Mouse (Mus musculus) kidney, embryonic 16.5 days (tissue): ENCODE results near the gene Gm29776. TPM values are rescaled to one million over a fixed set of nuclear protein-coding genes. Genes with fewer than 3 reads are reported as not detected.
A peak's percentile ranks its signal among the peaks of the same experiment; 100 is the strongest.

Experiments used
- ATAC-seq: fragments of 200-750 bp; cut with Nextera tagmentation; 2 replicates; pipeline ENCODE4 v1.8.0; 2017; ENCODE audit warnings: moderate TSS enrichment; ENCODE audit not compliant: low FRiP score, low TSS enrichment
- H3K27ac ChIP-seq: fragments of 300-500 bp; sonication (generic); 2 replicates; pipeline ENCODE4 v1.5.1; 2014; ENCODE audit warnings: low read length
- H3K27me3 ChIP-seq: fragments of 300-500 bp; sonication (generic); 2 replicates; pipeline ENCODE4 v1.6.1; 2014; ENCODE audit warnings: low read length, control low read depth, mixed read lengths; ENCODE audit not compliant: insufficient read depth
- H3K36me3 ChIP-seq: fragments of 300-500 bp; sonication (generic); 2 replicates; pipeline ENCODE4 v1.6.1; 2014; ENCODE audit warnings: low read length, control low read depth, mixed read lengths; ENCODE audit not compliant: insufficient read depth
- H3K4me1 ChIP-seq: fragments of 300-500 bp; sonication (generic); 2 replicates; pipeline ENCODE4 v1.6.1; 2014; ENCODE audit warnings: low read length, control low read depth, mixed read lengths; ENCODE audit not compliant: insufficient read depth
- H3K4me2 ChIP-seq: fragments of 300-500 bp; sonication (generic); replicated peaks from 2 replicates; pipeline ENCODE4 v1.6.1; 2014; ENCODE audit warnings: low read depth, low read length
- H3K4me3 ChIP-seq: fragments of 300-500 bp; sonication (generic); 2 replicates; pipeline ENCODE4 v1.5.1; 2014; ENCODE audit warnings: mild to moderate bottlenecking, low read length
- H3K9ac ChIP-seq: fragments of 300-500 bp; sonication (generic); replicated peaks from 2 replicates; pipeline ENCODE4 v1.6.1; 2014; ENCODE audit warnings: low read length
- H3K9me3 ChIP-seq: fragments of 300-500 bp; sonication (generic); 2 replicates; pipeline ENCODE4 v1.6.1; 2016; ENCODE audit warnings: low read length, control low read depth
- WGBS: fragments of 180-500 bp; shearing (Covaris S2); extraction: QIAGEN DNeasy Blood & Tissue Kit; methylation state at CpG from one replicate; pipeline ENCODE4 v1.1.7; 2014; 5-methylcytosine and 5-hydroxymethylcytosine counted together
- polyA plus RNA-seq: library from polyadenylated mRNA; unstranded; fragments of >200 nt; fragmentation: Nextera tagmentation; extraction: Ambion mirVana; gene quantifications from 2 replicates; pipeline ENCODE4 v1.2.1, GENCODE M21; 2015

Gene Gm29776
- polyA plus RNA-seq: 0.06 and 0.12 TPM in 2 replicates

- no peaks in the 10 kb centered on the region for H3K27me3 ChIP-seq
- no peak within 1 kb of the TSS for H3K4me3 ChIP-seq
- H3K9me3 ChIP-seq: no peaks in the 10 kb centered on the region
- H3K4me2 ChIP-seq: no peak within 1 kb of the TSS
- H3K9ac ChIP-seq: no peak within 1 kb of the TSS
- no peaks in the 10 kb centered on the region for H3K4me1 ChIP-seq
- ATAC-seq: no peak
- no peak within 1 kb of the TSS for H3K27ac ChIP-seq
- H3K36me3 ChIP-seq: 0 out of 2 replicates have a peak, but pooled peaks cover 4% of the 10 kb centered on the region
- 75% methylated on average over 4 of the region's 4 CpGs for WGBS
Measured at GRCm38 (mm10) chr14:54698733-54699132, at the start of gene Gm29776. TSS of gene Gm29776 (minus strand) at chr14:54698833.

- Histone ChIP-seq H3K36me3 (no peaks in the 10 kb centered on the region), H3K9ac (no peak overlapping the region), H3K4me3 (no peak overlapping the region), H3K9me3 (no peaks in the 10 kb centered on the region), H3K27ac (no peak overlapping the region), H3K27me3 (no peaks in the 10 kb centered on the region), H3K4me2 (no peak overlapping the region), H3K4me1 (peaks cover 9% of the 10 kb centered on the region)
- ATAC-seq: no peak
- 96% methylated on average over 9 of the region's 9 CpGs for WGBS
Measured at GRCm38 (mm10) chr14:54746038-54746437, 47.4 kb upstream of the Gm29776 start.

GRCm38 (mm10) chr14:54744473-54744872 lies 45.8 kb upstream of the Gm29776 start:
- H3K4me1 ChIP-seq: peaks cover 9% of the 10 kb centered on the region
- no peaks in the 10 kb centered on the region for H3K9me3 ChIP-seq
- H3K36me3 ChIP-seq: no peaks in the 10 kb centered on the region
- WGBS: 48% methylated on average over 8 of the region's 8 CpGs
- no peak overlapping the region for H3K4me3 ChIP-seq
- no peaks in the 10 kb centered on the region for H3K27me3 ChIP-seq
- H3K4me2 ChIP-seq: no peak overlapping the region
- H3K27ac ChIP-seq: no peak overlapping the region
- no peak overlapping the region for H3K9ac ChIP-seq
- ATAC-seq: no peak

GRCm38 (mm10) chr14:54742375-54742774 lies 43.7 kb upstream of the Gm29776 start:
- Histone ChIP-seq H3K9me3 (no peaks in the 10 kb centered on the region), H3K9ac (no peak overlapping the region), H3K27ac (no peak overlapping the region), H3K4me2 (no peak overlapping the region), H3K36me3 (no peaks in the 10 kb centered on the region), H3K4me1 (peaks cover 9% of the 10 kb centered on the region), H3K27me3 (no peaks in the 10 kb centered on the region), H3K4me3 (no peak overlapping the region)
- ATAC-seq: peak; percentile 67
- 39% methylated on average over 2 of the region's 2 CpGs for WGBS

DNA sequence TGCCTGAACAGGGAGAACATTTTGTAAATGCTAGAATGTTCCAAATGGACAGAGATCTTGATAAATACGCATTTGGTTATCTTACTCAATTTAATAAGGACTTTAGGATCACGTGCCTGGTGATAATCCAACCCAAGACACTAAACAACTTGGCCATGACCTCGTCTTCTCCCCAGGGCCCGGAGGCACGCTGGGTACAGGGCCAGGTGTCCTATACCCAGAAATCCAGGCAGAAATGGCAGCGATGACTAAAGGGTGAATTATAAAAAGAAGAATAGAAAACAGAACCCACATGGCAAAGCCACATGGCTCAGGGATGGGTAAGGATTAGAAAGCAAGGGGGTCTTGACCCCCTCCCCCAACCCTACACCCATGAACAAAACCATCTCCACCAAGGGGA lies 43.1 kb upstream of the Gm29776 start:
- Histone ChIP-seq H3K9ac (no peak overlapping the region), H3K4me3 (no peak overlapping the region), H3K36me3 (no peaks in the 10 kb centered on the region), H3K27me3 (no peaks in the 10 kb centered on the region), H3K4me1 (peaks cover 9% of the 10 kb centered on the region), H3K4me2 (no peak overlapping the region), H3K27ac (0 out of 2 replicates have a peak overlapping the region, but pooled peaks have one; percentile 8), H3K9me3 (no peaks in the 10 kb centered on the region)
- WGBS: 85% methylated on average over 6 of the region's 6 CpGs
- ATAC-seq: no peak

DNA sequence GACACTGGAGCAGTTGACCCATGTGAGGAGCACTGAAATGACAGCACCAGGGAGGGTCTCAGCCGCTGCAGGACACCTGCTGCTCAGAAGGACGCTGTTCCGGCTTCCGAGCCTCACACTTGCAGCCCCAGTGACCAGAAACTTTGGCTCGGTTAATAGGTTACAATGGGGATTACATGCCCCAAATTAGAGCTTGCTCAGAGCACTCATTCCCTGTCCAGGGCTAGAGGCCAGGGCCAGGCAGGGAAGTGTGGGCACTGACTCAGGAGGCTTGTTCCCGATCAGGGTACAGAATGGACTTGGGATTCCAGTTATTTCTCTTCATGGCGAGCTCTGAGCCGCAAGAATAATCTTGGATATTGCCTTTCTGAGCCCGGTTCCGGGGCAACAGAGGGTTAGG lies 39.0 kb upstream of the Gm29776 start:
- no peaks in the 10 kb centered on the region for H3K9me3 ChIP-seq
- H3K4me1 ChIP-seq: peaks cover 7% of the 10 kb centered on the region
- WGBS: 83% methylated on average over 10 of the region's 10 CpGs

GRCm38 (mm10) chr14:54736555-54737552 lies 38.2 kb upstream of the Gm29776 start:
- H3K9ac ChIP-seq: no peak overlapping the region
- 80% methylated on average over 14 of the region's 14 CpGs for WGBS
- no peak for ATAC-seq
- no peak overlapping the region for H3K4me3 ChIP-seq
- H3K27ac ChIP-seq: no peak overlapping the region
- H3K4me2 ChIP-seq: no peak overlapping the region
- no peaks in the 10 kb centered on the region for H3K4me1 ChIP-seq
- no peaks in the 10 kb centered on the region for H3K9me3 ChIP-seq
- no peaks in the 10 kb centered on the region for H3K36me3 ChIP-seq
- no peaks in the 10 kb centered on the region for H3K27me3 ChIP-seq

More for the DNA sequence above, 39.0 kb upstream of the Gm29776 start:
- Histone ChIP-seq H3K27ac (no peak overlapping the region), H3K4me2 (no peak overlapping the region), H3K27me3 (no peaks in the 10 kb centered on the region), H3K36me3 (no peaks in the 10 kb centered on the region), H3K4me3 (no peak overlapping the region), H3K9ac (no peak overlapping the region)
- ATAC-seq: no peak

GRCm38 (mm10) chr14:54735221-54735620 lies 36.6 kb upstream of the Gm29776 start:
- WGBS: 75% methylated on average over 4 of the region's 4 CpGs
- Histone ChIP-seq H3K36me3 (no peaks in the 10 kb centered on the region), H3K9me3 (no peaks in the 10 kb centered on the region), H3K27me3 (no peaks in the 10 kb centered on the region), H3K4me2 (no peak overlapping the region), H3K4me3 (no peak overlapping the region), H3K4me1 (no peaks in the 10 kb centered on the region), H3K27ac (no peak overlapping the region), H3K9ac (no peak overlapping the region)
- no peak for ATAC-seq

DNA sequence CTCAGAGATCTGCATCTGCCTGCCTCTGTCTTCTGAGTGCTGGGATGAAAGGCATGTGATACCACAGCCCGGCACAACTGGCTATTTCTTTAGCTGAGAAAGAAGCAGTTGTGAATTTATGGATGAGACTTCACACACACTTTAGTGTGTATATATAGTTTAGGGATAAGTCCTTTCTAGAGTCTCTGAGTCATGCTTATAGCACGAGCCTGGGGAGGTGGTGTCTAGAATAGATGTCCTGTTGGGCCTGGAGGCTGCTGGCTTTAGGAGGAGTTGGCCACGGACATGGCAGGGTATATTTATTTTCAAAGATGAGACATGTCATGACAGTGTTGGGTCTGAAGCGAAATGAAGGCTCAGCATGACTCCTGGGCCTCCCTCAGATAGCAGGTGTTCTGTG lies 35.4 kb upstream of the Gm29776 start:
- Histone ChIP-seq H3K9me3 (no peaks in the 10 kb centered on the region), H3K4me2 (no peak overlapping the region), H3K36me3 (no peaks in the 10 kb centered on the region), H3K9ac (no peak overlapping the region), H3K27me3 (no peaks in the 10 kb centered on the region), H3K4me1 (no peaks in the 10 kb centered on the region), H3K4me3 (no peak overlapping the region), H3K27ac (no peak overlapping the region)
- ATAC-seq: no peak
- 71% methylated on average over 4 of the region's 4 CpGs for WGBS

DNA sequence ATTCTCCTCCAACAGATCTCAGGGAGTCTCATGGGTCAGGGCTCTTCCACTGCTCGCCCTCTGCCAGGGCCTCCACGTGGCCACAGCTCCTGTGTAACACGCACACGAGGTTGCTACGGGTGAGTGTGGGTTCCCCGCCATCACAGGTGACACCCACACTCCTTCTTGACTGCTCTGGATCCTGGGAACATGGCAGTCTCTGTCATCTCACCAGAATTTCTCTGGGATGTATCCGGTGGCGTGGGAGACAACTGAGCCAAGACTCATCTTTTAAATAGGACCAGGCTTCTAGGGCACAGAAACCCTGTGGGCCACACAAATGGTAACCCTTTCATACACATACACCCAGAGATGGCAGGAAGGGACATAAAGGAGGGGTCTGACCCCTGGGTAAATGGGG lies 33.6 kb upstream of the Gm29776 start:
- no peak for ATAC-seq
- Histone ChIP-seq H3K27ac (no peak overlapping the region), H3K27me3 (no peaks in the 10 kb centered on the region), H3K4me3 (no peak overlapping the region), H3K4me2 (no peak overlapping the region), H3K4me1 (no peaks in the 10 kb centered on the region), H3K9ac (no peak overlapping the region), H3K36me3 (no peaks in the 10 kb centered on the region), H3K9me3 (no peaks in the 10 kb centered on the region)
- WGBS: 82% methylated on average over 8 of the region's 8 CpGs
